Mouse (Mus musculus) forebrain, postnatal 0 days (tissue): ENCODE measurements around the gene Ly6g6c. TPM values are rescaled to one million over a fixed set of nuclear protein-coding genes. Genes with fewer than 3 reads are reported as not detected.
A peak's percentile ranks its signal among the peaks of the same experiment; 100 is the strongest.

ENCODE experiments used
- ATAC-seq: fragments of 200-750 bp; cut with Nextera tagmentation; 2 replicates; pipeline ENCODE4 v1.8.0; 2017; ENCODE audit warnings: mild to moderate bottlenecking, moderate library complexity
- DNase-seq: peaks from one replicate; pipeline ENCODE4 v3.0.0-alpha.2; 2015
- H3K27ac ChIP-seq: fragments of 300-500 bp; sonication (generic); 2 replicates; pipeline ENCODE4 v1.5.1; 2014; ENCODE audit warnings: low read depth, mild to moderate bottlenecking, antibody characterized with exemption, low read length, moderate library complexity, mixed read lengths
- H3K27me3 ChIP-seq: fragments of 300-500 bp; sonication (generic); 2 replicates; pipeline ENCODE4 v1.6.1; 2014; ENCODE audit warnings: mild to moderate bottlenecking, low read length, mixed read lengths; ENCODE audit not compliant: insufficient read depth
- H3K36me3 ChIP-seq: fragments of 300-500 bp; sonication (generic); 2 replicates; pipeline ENCODE4 v1.6.1; 2014; ENCODE audit warnings: mild to moderate bottlenecking, moderate library complexity; ENCODE audit not compliant: insufficient read depth
- H3K4me1 ChIP-seq: fragments of 300-500 bp; sonication (generic); 2 replicates; pipeline ENCODE4 v1.6.1; 2014; ENCODE audit warnings: antibody characterized with exemption; ENCODE audit not compliant: insufficient read depth
- H3K4me2 ChIP-seq: fragments of 300-500 bp; sonication (generic); 2 replicates; pipeline ENCODE4 v1.6.1; 2014; ENCODE audit warnings: low read depth, mild to moderate bottlenecking, moderate library complexity
- H3K4me3 ChIP-seq: fragments of 300-500 bp; sonication (generic); 2 replicates; pipeline ENCODE4 v1.5.1; 2014; ENCODE audit warnings: low read depth, low read length, mixed read lengths
- H3K9ac ChIP-seq: fragments of 300-500 bp; sonication (generic); 2 replicates; pipeline ENCODE4 v1.6.1; 2014; ENCODE audit warnings: mild to moderate bottlenecking
- H3K9me3 ChIP-seq: fragments of 300-500 bp; sonication (generic); 2 replicates; pipeline ENCODE4 v1.6.1; 2016; ENCODE audit warnings: low read length
- CTCF ChIP-seq: sonication (generic); IDR thresholded peaks from 2 replicates; pipeline ENCODE4 v1.5.1; 2016; ENCODE audit warnings: antibody characterized with exemption, control low read depth, low read depth
- WGBS: fragments of 180-500 bp; shearing (Covaris S2); extraction: QIAGEN DNeasy Blood & Tissue Kit; methylation state at CpG from one replicate; pipeline ENCODE4 v1.1.7; 2014; 5-methylcytosine and 5-hydroxymethylcytosine counted together
- polyA plus RNA-seq: library from polyadenylated mRNA; unstranded; fragments of >200 nt; fragmentation: Nextera tagmentation; extraction: Ambion mirVana; gene quantifications from 2 replicates; pipeline ENCODE4 v1.2.1, GENCODE M21; 2015
- total RNA-seq: library from RNA; depleted of rRNA; stranded (reverse); fragments of >200 nt; gene quantifications from 2 replicates; pipeline ENCODE4 v1.2.3, GENCODE M21; 2014

Gene Ly6g6c
- total and polyA plus RNA-seq, 2 experiments from 2014 or later, result not detected

- Histone ChIP-seq H3K4me2 (peak overlapping the region; percentile 41), H3K4me1 (0 out of 2 replicates have a peak, but pooled peaks cover 5% of the 10 kb centered on the region), H3K4me3 (no peak overlapping the region), H3K9me3 (no peaks in the 10 kb centered on the region), H3K36me3 (no peaks in the 10 kb centered on the region), H3K27me3 (no peaks in the 10 kb centered on the region), H3K27ac (0 out of 2 replicates have a peak overlapping the region, but pooled peaks have one; percentile 57), H3K9ac (0 out of 2 replicates have a peak overlapping the region, but pooled peaks have one; percentile 40)
- no peak for DNase-seq
- peak; percentile 51 for ATAC-seq
- TF ChIP-seq CTCF, result no peak
- 27% methylated on average over 2 of the region's 2 CpGs for WGBS
Observed at GRCm38 (mm10) chr17:35077285-35077684, 12.1 kb downstream of the Ly6g6c start.

GRCm38 (mm10) chr17:35077786-35078233 is 12.6 kb downstream of the Ly6g6c start, which contains the start of gene Ly6g6d:
Gene Ly6g6d, minus strand, starts transcription at chr17:35078065.
- peak within 1 kb of the TSS; percentile 41 for H3K4me2 ChIP-seq
- H3K27me3 ChIP-seq, result no peaks in the 10 kb centered on the region
- peak within 1 kb of the TSS; percentile 40; the same call in 1 of the 2 replicates for H3K9ac ChIP-seq
- 0 out of 2 replicates have a peak, but pooled peaks cover 5% of the 10 kb centered on the region for H3K4me1 ChIP-seq
- ATAC-seq (peak; percentile 26; the same call in 1 of the 2 replicates), DNase-seq (no peak)
- 16% methylated on average over 14 of the region's 14 CpGs for WGBS
- H3K36me3 ChIP-seq, result no peaks in the 10 kb centered on the region
- H3K27ac ChIP-seq, result peak within 1 kb of the TSS; percentile 57; the same call in 1 of the 2 replicates
- no peaks in the 10 kb centered on the region for H3K9me3 ChIP-seq
- peak; percentile 52 for TF ChIP-seq CTCF
- H3K4me3 ChIP-seq, result no peak within 1 kb of the TSS; the same call in 1 of the 2 replicates

- TF ChIP-seq CTCF, result no peak
- H3K27me3 ChIP-seq, result no peaks in the 10 kb centered on the region
- H3K4me1 ChIP-seq, result 0 out of 2 replicates have a peak, but pooled peaks cover 5% of the 10 kb centered on the region
- no peak overlapping the region for H3K27ac ChIP-seq
- 73% methylated on average over 9 of the region's 9 CpGs for WGBS
- no peak for ATAC-seq
- H3K36me3 ChIP-seq, result no peaks in the 10 kb centered on the region
- no peak for DNase-seq
- H3K4me2 ChIP-seq, result no peak overlapping the region
- no peaks in the 10 kb centered on the region for H3K9me3 ChIP-seq
- H3K4me3 ChIP-seq, result no peak overlapping the region
- no peak overlapping the region for H3K9ac ChIP-seq
Observed at GRCm38 (mm10) chr17:35079778-35080177, 14.6 kb downstream of the Ly6g6c start.

DNA sequence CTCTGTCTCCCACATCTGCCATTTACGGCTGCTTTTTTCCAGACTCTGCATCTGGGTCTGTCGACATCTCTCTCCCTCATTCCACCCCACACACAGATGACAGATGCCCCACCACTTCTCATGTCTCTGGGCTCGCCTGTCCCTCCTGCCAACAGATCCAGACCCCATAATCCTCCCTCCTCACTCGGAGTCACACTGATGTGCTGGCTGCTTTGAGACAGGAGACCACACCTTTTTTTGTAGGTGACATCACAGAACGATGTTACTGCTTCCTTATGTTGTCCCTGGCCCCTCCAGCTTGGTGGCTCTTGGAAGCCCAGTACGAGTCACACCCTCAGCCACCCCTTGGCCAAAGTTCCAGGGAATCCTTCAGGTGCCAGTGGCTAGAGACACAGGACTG is 15.1 kb downstream of the Ly6g6c start:
- WGBS, result 58% methylated on average over 6 of the region's 6 CpGs
- H3K9me3 ChIP-seq, result no peaks in the 10 kb centered on the region
- H3K4me2 ChIP-seq, result no peak overlapping the region
- DNase-seq (no peak), ATAC-seq (no peak)
- TF ChIP-seq CTCF, result no peak
- no peak overlapping the region for H3K27ac ChIP-seq
- H3K4me1 ChIP-seq, result 0 out of 2 replicates have a peak, but pooled peaks cover 5% of the 10 kb centered on the region
- no peaks in the 10 kb centered on the region for H3K36me3 ChIP-seq
- no peak overlapping the region for H3K9ac ChIP-seq
- no peaks in the 10 kb centered on the region for H3K27me3 ChIP-seq
- H3K4me3 ChIP-seq, result no peak overlapping the region

DNA sequence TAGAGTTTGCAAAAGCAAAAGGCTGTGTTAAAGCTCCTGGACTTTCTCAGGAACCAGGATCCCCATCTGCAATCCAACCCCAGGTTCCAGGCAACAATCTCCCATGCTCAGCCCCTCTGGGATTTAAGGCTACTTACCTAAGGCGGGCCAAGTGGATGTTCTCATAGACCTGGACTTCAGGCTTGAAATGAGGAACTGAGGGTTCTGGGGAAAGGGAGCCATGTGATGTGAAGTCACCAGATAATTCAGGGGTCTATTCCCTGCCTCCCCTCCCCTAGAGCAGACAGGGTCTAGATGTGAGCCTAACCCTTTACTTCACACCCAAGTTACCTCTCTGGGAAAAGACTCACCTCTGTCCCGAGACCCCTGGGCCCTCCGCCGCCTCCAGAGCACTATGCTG is 15.5 kb downstream of the Ly6g6c start:
- 0 out of 2 replicates have a peak, but pooled peaks cover 5% of the 10 kb centered on the region for H3K4me1 ChIP-seq
- H3K4me3 ChIP-seq, result no peak overlapping the region
- H3K36me3 ChIP-seq, result no peaks in the 10 kb centered on the region
- TF ChIP-seq CTCF, result no peak
- H3K4me2 ChIP-seq, result no peak overlapping the region
- no peaks in the 10 kb centered on the region for H3K27me3 ChIP-seq
- ATAC-seq, result no peak
- H3K9me3 ChIP-seq, result no peaks in the 10 kb centered on the region
- H3K27ac ChIP-seq, result no peak overlapping the region
- no peak for DNase-seq
- 93% methylated on average over 4 of the region's 4 CpGs for WGBS
- H3K9ac ChIP-seq, result no peak overlapping the region

- no peak for TF ChIP-seq CTCF
- Histone ChIP-seq H3K9me3 (no peaks in the 10 kb centered on the region), H3K36me3 (no peaks in the 10 kb centered on the region), H3K27me3 (no peaks in the 10 kb centered on the region), H3K4me1 (0 out of 2 replicates have a peak, but pooled peaks cover 2% of the 10 kb centered on the region), H3K27ac (no peak overlapping the region), H3K4me3 (no peak overlapping the region), H3K4me2 (no peak overlapping the region), H3K9ac (no peak overlapping the region)
- 88% methylated on average over 16 of the region's 16 CpGs for WGBS
- no peak for ATAC-seq
- DNase-seq, result no peak
Observed at GRCm38 (mm10) chr17:35082841-35083576, 17.8 kb downstream of the Ly6g6c start.

DNA sequence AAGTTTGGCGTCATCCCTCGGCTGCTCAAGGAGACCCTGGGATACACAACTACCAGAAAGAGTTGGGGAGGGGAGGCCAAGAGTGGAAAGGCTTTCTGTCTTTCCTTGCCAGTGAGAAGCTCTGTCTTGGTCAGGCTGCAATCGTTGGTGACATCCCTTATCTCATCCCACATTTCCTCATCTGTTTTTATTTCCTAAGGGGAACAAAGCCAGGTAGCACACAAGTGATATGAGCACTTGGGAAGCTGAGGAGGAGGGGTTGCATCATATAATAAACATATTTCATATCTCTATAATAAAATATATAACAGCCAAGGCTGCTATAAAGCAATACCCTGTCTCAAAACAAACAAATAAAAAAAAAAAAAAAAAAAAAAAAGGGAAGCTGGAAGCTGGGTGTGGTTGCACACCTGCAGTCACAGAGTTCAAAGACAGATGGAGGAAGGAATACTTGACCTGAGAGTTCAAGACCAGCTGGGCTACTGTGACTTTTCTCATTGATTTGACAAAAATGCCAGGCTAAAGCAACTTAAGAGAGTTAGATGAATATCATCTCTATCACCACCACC is 18.8 kb downstream of the Ly6g6c start:
- WGBS, result 82% methylated on average over 3 of the region's 3 CpGs
- no peak for TF ChIP-seq CTCF
- Histone ChIP-seq H3K4me2 (no peak overlapping the region), H3K36me3 (no peaks in the 10 kb centered on the region), H3K9me3 (no peaks in the 10 kb centered on the region), H3K4me1 (no peaks in the 10 kb centered on the region), H3K4me3 (no peak overlapping the region), H3K27me3 (no peaks in the 10 kb centered on the region), H3K9ac (no peak overlapping the region), H3K27ac (no peak overlapping the region)
- ATAC-seq, result no peak
- no peak for DNase-seq
